Mouse (Mus musculus) forelimb bud, embryonic 11.5 days (tissue): ENCODE results near the gene Por.

Experiments
- DNase-seq: peaks from one replicate; pipeline ENCODE4 v3.0.0-alpha.2; 2012; ENCODE audit warnings: low read depth, low spot score

Gene Por

DNA sequence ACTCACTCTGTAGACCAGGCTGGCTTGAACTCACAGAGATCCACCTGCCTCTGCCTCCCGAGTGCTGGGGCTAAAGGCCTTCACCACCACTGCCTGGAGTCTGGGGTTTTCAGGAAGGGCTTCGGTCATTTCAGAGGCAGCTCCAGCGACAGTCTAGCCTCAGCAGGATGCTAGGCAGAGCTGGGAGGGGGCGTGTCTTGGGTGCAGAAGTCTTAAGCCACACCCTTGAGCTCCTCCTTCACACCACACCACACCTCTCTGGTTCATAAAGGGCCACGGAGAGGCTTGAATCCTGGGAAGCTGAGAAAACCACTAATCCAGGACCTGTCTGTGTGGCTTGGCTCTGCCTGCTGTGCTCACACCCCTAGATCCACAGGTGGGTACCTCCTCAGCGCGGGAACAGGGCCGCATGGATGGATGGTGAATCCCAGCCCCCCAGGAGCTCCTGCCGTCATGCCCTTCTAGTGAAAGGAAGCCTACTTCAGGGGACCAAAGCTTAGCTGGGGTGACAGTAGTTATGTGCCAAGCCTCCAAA, at the start of gene Por:
Gene Por (plus strand): TSS at position 293 of the 535 bp plus-strand sequence.
- no peak for DNase-seq

DNA sequence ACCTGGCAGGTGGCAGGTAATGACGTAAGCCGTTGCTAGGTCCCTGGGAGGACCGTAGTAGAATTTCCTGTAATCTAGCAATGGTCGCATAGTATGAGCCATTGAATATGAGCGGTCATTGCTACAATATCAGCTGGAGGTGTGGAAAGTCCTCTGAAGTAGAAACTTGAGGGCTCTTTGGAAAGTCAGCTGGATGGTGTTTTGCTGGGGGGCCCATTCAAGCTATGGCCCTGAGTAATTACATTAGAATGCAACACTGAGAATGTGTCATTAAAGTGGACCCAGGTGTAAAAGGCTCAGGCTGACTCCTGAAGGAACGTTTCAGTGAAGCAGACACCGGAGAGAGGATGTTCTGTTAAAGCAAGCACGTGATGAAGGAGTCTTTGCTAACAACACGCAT, 49.3 kb upstream of the Por start:
- no peak for DNase-seq

- no peak for DNase-seq
These were observed 48.1 kb upstream of the Por start for GRCm38 (mm10) chr5:135621725-135622124.

DNA sequence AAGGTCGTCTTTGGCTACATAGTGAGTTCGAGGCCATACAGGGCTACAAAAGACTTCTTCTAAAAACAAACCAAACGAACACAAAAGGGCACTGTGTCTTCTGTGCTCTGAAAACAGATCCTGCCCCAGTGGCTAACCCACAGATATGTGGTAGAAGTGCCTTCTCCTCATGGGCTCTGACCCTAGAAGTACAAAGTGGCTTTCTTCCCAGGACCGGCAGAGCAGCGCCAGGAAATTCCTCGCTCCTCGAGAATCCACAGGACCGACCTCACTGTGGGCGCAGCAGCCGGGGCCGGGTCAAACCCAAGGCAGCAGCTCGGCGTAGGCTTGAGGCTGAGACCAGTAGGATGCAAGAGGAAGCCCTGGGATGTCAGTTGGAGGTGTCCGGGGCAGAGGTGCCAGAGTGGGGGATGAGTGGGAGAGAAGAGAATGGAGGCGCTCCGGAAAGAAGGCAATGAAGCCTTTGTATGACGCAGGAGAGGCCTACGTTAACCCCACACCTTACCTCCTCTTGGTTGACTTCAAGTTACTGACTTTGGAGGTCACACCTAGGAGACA, 46.7 kb upstream of the Por start:
- no peak for DNase-seq

DNA sequence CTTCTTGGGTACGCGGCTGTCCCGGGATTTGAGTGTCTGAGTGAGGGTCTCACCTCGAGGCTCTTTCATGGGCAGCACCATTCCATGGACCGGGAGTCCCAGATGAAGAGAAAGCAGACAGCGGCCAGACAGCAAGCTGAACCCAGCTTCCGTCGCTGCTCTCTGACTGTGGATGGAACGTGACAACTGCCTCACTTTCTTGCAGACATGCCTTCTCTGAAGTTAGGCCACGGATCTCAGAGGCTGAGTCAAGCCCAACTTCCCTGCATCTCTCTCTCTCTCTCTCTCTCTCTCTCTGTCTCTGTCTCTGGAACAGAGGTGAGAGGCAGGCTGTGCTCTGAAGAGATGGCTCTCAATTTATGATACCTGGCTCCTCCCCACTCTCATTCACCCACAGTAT, 40.9 kb upstream of the Por start:
- no peak for DNase-seq

DNA sequence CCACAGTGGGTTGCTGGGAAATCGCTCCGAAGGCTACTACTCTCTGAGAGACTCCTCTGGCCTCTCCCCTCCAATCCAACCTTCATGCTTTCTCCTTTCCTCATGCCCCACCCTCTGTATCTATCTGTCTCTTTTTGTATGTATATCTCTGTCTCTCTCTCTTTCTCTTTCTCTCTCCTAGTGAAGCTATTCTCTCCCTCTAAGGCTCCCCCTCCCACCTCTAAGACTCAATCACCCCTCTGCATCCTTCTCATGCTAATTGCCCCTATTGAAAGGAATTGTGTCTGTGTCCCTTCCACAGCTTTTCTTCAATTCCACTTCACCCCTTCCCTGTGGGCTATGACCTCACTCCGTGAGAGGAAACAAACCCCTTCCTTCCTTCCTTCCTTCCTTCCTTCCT, 40.4 kb upstream of the Por start:
- no peak for DNase-seq

- DNase-seq = peak; percentile 60
These were observed 39.2 kb upstream of the Por start for GRCm38 (mm10) chr5:135630598-135630997.

GRCm38 (mm10) chr5:135632117-135632796, 37.6 kb upstream of the Por start, which contains the start of gene Rhbdd2:
Gene Rhbdd2 (plus strand): TSS chr5:135632618.
- DNase-seq = peak; percentile 98

DNA sequence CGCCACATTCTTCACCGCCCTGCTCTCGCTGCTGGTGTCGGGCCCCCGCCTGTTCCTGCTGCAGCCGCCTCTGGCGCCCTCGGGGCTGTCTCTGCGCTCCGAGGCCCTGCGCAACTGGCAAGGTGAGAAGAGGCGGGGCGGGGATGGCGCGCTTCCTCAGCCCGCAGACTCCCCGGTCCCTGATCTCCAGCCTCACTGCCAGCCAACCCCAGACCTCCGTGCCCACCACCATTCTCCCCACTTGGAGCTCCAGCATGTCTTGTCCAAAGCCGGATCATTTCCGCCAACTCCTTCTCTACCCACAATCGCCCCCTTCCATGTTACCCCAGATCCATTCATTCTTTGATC, 37.1 kb upstream of the Por start:
- no peak for DNase-seq

DNA sequence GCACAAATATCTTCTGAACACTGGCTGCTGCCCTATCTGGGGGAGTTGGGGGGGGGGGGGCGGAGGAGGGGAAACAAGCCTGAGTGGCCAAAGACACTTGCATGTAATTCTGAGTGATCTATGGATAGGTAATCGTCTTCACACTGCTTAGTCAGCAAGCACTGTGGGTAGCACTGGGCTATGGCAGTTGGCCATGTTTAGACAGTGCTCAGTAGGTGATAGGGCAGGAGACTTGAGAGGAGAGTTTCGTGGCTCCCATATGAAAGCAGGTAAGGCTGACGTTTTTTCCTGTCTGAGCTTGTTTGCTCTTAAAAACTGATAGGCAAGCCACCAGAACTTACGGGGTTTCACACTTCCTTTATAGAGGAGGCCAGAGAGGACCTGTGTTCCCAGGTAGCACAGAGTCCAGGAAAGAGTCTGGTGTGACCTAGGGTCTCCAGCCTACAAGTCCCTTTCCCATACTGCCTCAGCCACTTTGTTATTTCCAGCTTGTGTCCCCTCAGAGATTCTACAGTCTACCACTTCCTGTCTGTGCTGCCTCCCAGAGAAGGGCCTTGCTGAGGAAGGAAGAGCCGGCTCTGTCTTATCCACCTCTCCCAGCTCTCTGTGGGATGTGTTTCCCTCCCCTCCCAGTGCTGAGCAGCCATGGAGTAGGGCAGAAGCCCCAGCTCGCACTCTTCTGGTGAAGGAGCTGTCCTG, 29.9 kb upstream of the Por start:
- no peak for DNase-seq

DNA sequence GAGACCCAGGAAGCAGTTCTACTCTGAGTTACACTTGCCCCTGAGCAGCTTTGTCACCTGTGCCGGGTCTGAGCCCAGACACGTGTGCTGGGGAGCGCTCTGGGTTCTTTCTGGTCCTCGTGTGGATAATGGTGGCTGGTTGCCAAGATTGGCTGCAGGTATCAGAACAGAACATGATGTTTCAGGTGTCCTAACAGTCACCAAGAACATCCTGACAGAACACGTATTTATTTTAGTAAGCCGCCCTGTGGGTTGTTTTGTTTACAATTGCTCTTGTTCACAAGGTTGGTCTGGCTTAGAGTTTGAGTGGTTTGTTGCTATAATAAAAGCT, 29.4 kb upstream of the Por start:
- DNase-seq = no peak

GRCm38 (mm10) chr5:135641028-135641427, 28.8 kb upstream of the Por start:
- DNase-seq = no peak

DNA sequence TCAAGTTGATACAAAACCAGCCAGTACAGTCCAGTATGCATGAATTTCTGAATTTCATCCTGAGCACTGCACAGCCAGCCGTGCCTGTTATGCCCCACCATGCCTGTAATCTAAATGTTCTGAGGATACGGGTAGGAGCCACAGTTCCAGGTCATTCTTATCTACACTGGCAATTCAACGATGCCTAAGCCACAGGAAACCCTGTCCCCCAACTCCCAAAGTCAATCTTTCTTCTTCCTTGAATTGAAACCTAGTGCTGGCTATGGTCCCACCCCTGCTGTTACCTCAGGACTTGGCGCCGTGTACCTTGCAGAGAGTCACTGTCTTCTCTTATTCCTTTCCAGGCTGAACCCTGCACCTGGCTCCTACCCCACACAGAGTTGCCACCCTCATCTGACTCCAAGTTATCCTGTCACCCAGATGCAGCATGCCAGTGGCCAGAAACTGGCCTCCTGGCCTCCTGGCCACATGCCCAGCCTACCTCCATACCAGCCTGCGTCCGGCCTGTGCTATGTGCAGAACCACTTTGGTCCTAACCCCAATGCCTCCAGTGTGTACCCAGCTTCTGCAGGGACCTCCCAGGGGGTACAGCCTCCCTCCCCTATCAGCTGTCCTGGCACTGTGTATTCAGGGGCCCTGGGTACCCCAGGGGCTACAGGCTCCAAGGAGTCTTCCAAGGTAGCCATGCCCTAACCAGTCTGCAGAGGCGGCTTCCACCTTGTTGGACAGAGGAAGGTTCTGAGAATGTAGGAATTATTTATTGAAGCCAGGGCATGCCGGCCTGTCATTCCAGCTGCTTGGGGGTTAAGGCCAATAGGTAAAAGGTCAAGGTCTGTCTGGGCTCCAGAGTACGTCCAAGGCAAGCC, 26.9 kb upstream of the Por start:
- DNase-seq = no peak

DNA sequence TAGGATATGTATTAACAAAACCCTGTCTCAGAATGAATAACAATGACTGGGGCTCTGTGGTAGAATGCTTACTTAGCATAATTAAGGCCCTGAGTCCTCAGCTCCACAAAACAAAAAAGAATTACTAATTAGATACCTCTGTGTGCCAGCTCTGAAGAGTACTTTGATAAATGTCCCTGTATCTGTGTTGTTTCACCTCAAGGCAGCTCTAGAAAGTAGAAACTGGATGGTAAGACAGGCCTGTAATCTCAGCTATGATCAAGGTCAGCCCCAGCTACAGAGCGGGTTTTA, 26.3 kb upstream of the Por start:
- no peak for DNase-seq

DNA sequence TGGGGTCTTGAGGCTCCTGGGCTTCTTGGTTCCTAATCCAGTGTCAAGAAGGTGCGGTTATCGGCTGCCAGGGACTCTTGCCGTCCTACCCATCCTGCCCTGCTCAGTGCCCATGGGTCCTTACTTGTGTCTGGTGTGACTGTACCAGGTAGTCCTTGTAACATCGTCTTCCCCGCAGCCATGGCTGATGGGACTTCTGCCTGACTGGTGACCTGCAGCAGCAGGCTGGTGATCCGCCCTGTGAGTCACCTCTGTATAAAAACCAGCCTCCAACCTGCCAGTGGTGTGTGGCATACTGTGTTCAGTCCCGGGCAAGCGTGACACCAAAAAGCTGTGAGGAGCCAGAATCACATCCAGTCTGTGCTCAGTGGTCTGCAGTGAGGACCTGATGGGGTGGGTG, 26.0 kb upstream of the Por start:
- no peak for DNase-seq

DNA sequence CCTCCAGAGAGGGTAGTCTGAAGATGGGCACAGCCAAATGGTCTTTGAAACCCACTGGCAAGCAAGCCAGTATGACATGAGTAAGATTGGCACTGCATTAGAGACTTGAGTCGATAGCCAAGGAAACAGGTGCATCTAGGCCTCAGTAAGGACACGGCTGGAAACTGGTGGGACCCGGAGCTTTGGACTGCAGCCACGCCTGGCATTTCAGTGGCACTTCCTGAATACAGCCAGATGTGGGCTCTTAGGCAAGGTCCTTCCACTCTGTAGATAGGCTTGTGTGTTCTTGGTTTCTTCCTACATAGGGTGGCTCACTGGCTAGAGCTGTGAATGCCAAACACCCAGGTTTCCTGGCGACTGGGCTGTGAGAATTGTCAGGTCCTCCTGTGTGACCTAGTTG, 24.5 kb upstream of the Por start:
- DNase-seq = no peak

DNA sequence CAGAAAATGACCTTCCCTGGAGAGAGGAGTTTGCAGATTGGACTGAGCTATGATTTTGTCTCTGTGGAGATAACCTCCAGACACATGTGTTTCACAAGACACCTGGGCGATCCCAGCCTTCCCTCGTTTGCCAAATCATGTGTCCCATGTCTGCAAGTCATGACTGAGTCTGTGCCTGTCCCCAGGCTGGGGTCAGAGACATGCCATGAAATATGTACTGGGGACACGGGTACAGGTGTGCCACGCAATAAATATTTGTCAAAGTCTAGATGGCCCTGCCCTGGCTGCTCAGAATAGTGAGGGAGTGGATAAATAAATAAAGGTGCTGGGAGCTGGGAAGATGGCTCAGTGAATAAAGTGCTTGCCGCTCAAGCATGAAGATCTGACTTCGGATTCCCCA, 23.8 kb upstream of the Por start:
- DNase-seq = no peak

- DNase-seq = no peak
These were observed 21.1 kb upstream of the Por start for GRCm38 (mm10) chr5:135648461-135649308.

GRCm38 (mm10) chr5:135649309-135649633, 20.6 kb upstream of the Por start:
- DNase-seq = no peak

DNA sequence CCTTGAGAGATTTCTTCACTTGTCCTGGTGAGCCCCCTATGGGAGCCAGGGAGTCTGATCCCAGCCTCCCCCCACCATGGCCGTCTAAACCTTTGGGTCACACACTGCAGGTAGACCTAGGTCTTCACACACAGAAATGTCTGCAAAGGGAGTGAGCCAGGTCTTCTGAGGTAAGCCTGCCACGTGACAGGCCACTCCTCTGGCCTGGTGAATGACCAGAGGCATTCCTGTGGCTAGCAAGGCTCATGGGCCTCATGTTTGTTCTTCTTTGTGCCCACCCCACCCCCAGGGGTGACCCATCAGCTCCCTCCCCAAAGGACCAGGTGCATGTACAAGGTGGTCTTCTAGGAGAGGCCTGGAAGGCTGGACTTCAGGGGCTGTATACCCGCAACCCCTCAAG, 18.3 kb upstream of the Por start:
- no peak for DNase-seq

DNA sequence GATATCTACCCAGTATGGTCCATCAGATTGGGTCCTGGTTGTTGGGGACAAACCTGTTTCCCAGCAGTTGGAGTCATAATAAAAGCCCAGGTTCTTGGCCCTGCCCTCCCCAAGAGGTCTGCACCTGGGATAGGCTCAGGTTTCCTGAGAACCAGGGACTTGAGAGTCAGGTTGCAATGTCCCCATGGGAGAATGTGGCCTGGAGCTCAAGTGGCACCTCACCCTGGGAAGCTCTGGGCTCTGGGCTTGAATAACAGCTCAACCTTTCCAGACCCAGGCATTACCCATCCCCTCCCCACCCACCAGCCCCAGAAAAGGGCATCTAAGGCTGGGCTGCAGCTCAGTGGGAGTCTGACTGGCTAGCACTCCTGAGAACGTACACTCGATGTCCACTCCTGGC, 16.6 kb upstream of the Por start:
- no peak for DNase-seq

- DNase-seq = no peak
These were observed 13.8 kb upstream of the Por start for GRCm38 (mm10) chr5:135656046-135656445.
